Mouse (Mus musculus): ENCODE measurements around the gene Os9. TPM values are rescaled to one million over a fixed set of nuclear protein-coding genes. Genes with fewer than 3 reads are reported as not detected.
"Not testable (repeated sequence)": the region's sequence is repeated elsewhere in the genome, so short reads cannot be mapped to it uniquely, and the experiment has no call there.

Gene Os9
- total and polyA plus RNA-seq, 3 experiments = 42.4 to 60.4 TPM; not detected in 1

DNA sequence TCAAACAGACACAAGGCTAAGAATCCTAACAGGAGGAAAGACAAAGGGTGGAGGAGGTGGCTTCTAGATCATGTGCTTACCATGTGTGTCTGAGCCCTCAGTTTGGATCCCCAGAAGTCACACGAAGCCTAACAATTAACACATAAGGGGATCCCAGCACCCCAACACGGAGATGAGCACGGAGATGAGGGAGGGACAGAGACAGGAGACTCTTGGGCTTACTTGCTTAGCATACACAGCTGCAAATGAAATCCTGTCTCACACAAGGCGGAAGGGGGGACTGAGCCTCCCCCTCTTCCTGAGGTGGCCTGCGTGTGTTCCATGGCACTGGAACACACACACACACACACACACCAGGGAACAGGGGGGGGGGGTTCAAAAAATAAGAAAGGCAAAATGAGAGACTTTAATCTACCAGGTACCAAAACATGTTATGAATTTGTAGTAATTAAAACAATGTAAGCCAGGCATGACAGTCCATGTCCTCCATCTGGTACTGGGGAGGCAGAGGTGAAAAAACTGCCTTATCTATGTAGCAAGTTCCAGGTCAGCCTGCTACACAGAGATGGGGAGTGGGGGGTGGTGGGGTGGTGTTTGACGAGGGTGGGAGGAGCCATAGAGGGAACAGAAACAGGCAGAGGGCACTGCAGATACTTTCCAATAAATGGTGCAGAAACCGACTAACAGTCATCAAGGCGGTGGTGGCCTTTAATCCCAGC lies 14.3 kb upstream of the Os9 start (continued):
- no peak for TF ChIP-seq JUND (IDR thresholded peaks at IDR 0.05; ENCODE audit: low read depth, low read length)
- no peak for TF ChIP-seq ZKSCAN1 (IDR thresholded peaks at IDR 0.05; ENCODE audit: low read depth, low read length)
- no peak; the same call in 1 of the 2 replicates for TF ChIP-seq ZMIZ1 (IDR thresholded peaks at IDR 0.05; ENCODE audit: low read depth, low read length)
- no peak for TF ChIP-seq RAD21 (IDR thresholded peaks at IDR 0.05; ENCODE audit: low read depth, low read length)
- no peak for TF ChIP-seq POLR2AphosphoS2 (IDR thresholded peaks at IDR 0.05; ENCODE audit: low read length)
- peak; percentile 89 for TF ChIP-seq MAX (IDR thresholded peaks at IDR 0.05; ENCODE audit: low read length)
- peak; percentile 88 for TF ChIP-seq TAL1 (IDR thresholded peaks at IDR 0.05; ENCODE audit: low read length)
- peak; percentile 79; the same call in 1 of the 2 replicates for TF ChIP-seq TBP (IDR thresholded peaks at IDR 0.05; ENCODE audit: low read depth, low read length)

DNA sequence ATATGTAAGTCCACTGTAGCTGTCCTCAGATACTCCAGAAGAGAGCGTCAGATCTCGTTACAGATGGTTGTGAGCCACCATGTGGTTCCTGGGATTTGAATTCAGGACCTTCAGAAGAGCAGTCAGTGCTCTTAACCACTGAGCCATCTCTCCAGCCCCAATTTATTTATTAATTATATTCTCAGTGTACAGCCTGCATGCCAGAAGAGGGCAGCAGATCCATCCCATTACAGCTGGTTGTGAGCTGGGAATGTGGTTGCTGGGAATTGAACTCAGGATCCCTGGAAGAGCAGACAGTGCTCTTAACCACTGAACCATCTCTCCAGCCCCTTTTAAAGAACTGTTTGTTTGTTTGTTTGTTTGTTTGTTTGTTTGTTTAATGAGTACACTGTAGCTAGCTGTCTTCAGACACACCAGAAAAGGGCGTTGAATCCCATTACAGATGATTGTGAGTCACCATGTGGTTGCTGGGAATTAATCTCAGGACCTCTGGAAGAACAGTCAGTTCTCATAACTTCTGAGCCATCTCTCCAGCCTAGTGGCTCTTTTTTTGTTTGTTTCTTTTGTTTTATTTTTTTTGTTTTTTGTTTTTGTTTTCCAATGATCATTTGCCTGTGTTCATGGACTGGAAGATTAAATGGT lies 13.6 kb upstream of the Os9 start:
- H3K27me3 ChIP-seq (ENCODE audit: control insufficient read depth in 1 of 2, insufficient read depth in 2 of 2, low read length in 2 of 2); H3K9me3 ChIP-seq (replicated peaks; ENCODE audit: insufficient read depth, low read length); H3K79me2 ChIP-seq (ENCODE audit: control insufficient read depth, insufficient read depth, low read length, poor library complexity): not testable (repeated sequence)
- peak; percentile 54 for DNase-seq (ENCODE audit: low read depth, low spot score)
- peak overlapping the region; percentile 76 for H3K9ac ChIP-seq (ENCODE audit: control insufficient read depth, low read depth, low read length, poor library complexity, severe bottlenecking)
- TF ChIP-seq CTCF (IDR thresholded peaks at IDR 0.05 in 2 of 3, conservative IDR thresholded peaks at IDR 0.05 in 1 of 3; ENCODE audit: control insufficient read depth in 1 of 3, insufficient read depth in 1 of 3, low read depth in 2 of 3, low read length in 3 of 3, poor library complexity in 1 of 3, severe bottlenecking in 1 of 3) (peak; percentile 39 to 57 (median 55)), RAD21 (IDR thresholded peaks at IDR 0.05; ENCODE audit: low read depth, low read length) (peak; percentile 42), CHD1 (IDR thresholded peaks at IDR 0.05; ENCODE audit: low read depth, low read length) (0 out of 2 replicates have a peak, but pooled peaks have one; percentile 38), SMC3 (IDR thresholded peaks at IDR 0.05; ENCODE audit: low read depth, low read length) (peak; percentile 45)
- peak overlapping the region; percentile 96 for H3K27ac ChIP-seq (ENCODE audit: control insufficient read depth, low read depth, low read length)
- peak overlapping the region in 1 of 2 experiments; percentile 5; a peak in 1 of 4 replicates for H3K4me3 ChIP-seq (ENCODE audit: control insufficient read depth in 1 of 2, insufficient read depth in 1 of 2, low read depth in 2 of 2, low read length in 2 of 2)
- H3K36me3 ChIP-seq (ENCODE audit: control insufficient read depth in 1 of 2, insufficient read depth in 2 of 2, low read length in 2 of 2) = peaks cover 0 to 43% of the 10 kb centered on the region in 2 experiments; a peak in 2 of 4 replicates
- peaks cover 31 to 44% of the 10 kb centered on the region in 2 experiments for H3K4me1 ChIP-seq (ENCODE audit: control insufficient read depth in 1 of 2, insufficient read depth in 2 of 2, low read length in 2 of 2)

DNA sequence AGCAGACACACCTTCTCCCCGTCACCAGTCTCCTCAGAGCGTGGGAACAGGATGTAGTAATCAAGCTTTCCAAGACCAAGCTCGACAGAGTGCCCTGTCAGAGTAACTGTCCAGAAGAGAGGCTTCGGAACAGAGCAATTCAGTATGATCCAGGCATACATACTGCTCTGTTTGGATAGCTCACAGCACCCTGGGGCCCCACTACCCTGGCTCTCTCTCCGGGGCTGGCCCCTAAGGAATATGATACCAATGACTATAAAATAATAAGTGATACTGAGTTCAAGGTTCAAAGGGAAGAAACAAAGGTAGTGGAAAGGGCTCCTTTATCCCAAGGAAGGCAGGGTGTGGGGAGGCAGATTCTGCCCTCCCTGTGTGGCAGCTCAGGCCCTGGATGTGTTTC lies 11.5 kb upstream of the Os9 start:
- H3K79me2 ChIP-seq (ENCODE audit: control insufficient read depth, insufficient read depth, low read length, poor library complexity) = no peaks in the 10 kb centered on the region; the same call in 1 of the 2 replicates
- peaks cover 0 to 41% of the 10 kb centered on the region in 2 experiments; a peak in 2 of 4 replicates for H3K36me3 ChIP-seq (ENCODE audit: control insufficient read depth in 1 of 2, insufficient read depth in 2 of 2, low read length in 2 of 2)
- no peak overlapping the region for H3K4me3 ChIP-seq (ENCODE audit: control insufficient read depth in 1 of 2, insufficient read depth in 1 of 2, low read depth in 2 of 2, low read length in 2 of 2)
- no peak overlapping the region for H3K27ac ChIP-seq (ENCODE audit: control insufficient read depth, low read depth, low read length)
- DNase-seq (ENCODE audit: low read depth, low spot score) = no peak
- TF ChIP-seq RCOR1 (IDR thresholded peaks at IDR 0.05; ENCODE audit: low read depth, low read length) (no peak), UBTF (IDR thresholded peaks at IDR 0.05; ENCODE audit: borderline replicate concordance, insufficient read depth, low read depth, low read length) (no peak), MXI1 (IDR thresholded peaks at IDR 0.05; ENCODE audit: low read depth, low read length) (no peak), TBP (IDR thresholded peaks at IDR 0.05; ENCODE audit: low read depth, low read length) (no peak), POLR2A (IDR thresholded peaks at IDR 0.05; ENCODE audit: control insufficient read depth in 1 of 2, insufficient read depth in 1 of 2, low read depth in 1 of 2, low read length in 2 of 2, poor library complexity in 1 of 2) (no peak), GABPA (IDR thresholded peaks at IDR 0.05; ENCODE audit: low read depth, low read length) (no peak), POLR2AphosphoS2 (IDR thresholded peaks at IDR 0.05; ENCODE audit: low read length) (no peak), NRF1 (IDR thresholded peaks at IDR 0.05; ENCODE audit: insufficient read depth, low read depth, low read length, poor library complexity, severe bottlenecking) (no peak), MAX (IDR thresholded peaks at IDR 0.05; ENCODE audit: low read length) (no peak), CHD2 (IDR thresholded peaks at IDR 0.05; ENCODE audit: low read length) (no peak), KAT2A (conservative IDR thresholded peaks at IDR 0.05; ENCODE audit: low read depth, low read length) (no peak)
- H3K9ac ChIP-seq (ENCODE audit: control insufficient read depth, low read depth, low read length, poor library complexity, severe bottlenecking) = no peak overlapping the region
- H3K9me3 ChIP-seq (replicated peaks; ENCODE audit: insufficient read depth, low read length) = no peaks in the 10 kb centered on the region
- peaks cover 21 to 41% of the 10 kb centered on the region in 2 experiments for H3K4me1 ChIP-seq (ENCODE audit: control insufficient read depth in 1 of 2, insufficient read depth in 2 of 2, low read length in 2 of 2)
- H3K27me3 ChIP-seq (ENCODE audit: control insufficient read depth in 1 of 2, insufficient read depth in 2 of 2, low read length in 2 of 2) = no peaks in the 10 kb centered on the region

All from MEL (cell line).